Mouse (Mus musculus): ENCODE results near the gene Mepce. TPM values are rescaled to one million over a fixed set of nuclear protein-coding genes. Genes with fewer than 3 reads are reported as not detected.

Gene Mepce
- total RNA-seq, 4 experiments from 2014 or later, result 44.6 to 52.9 (median 48.3) TPM

GRCm38 (mm10) chr5:137788946-137789531 is 1.6 kb upstream of the Mepce start:
- DNase-seq (ENCODE audit: low spot score in 2 of 2), result no peak

GRCm38 (mm10) chr5:137788171-137788570 is 716 bp upstream of the Mepce start:
- no peak for DNase-seq (ENCODE audit: low spot score in 2 of 2)

- peak; percentile 99 for DNase-seq (ENCODE audit: low spot score in 2 of 2)
These were observed 1.1 kb downstream of the Mepce start for GRCm38 (mm10) chr5:137786109-137786942.

GRCm38 (mm10) chr5:137785164-137786031 is 2.1 kb downstream of the Mepce start:
- no peak for DNase-seq (ENCODE audit: low spot score in 2 of 2)

DNA sequence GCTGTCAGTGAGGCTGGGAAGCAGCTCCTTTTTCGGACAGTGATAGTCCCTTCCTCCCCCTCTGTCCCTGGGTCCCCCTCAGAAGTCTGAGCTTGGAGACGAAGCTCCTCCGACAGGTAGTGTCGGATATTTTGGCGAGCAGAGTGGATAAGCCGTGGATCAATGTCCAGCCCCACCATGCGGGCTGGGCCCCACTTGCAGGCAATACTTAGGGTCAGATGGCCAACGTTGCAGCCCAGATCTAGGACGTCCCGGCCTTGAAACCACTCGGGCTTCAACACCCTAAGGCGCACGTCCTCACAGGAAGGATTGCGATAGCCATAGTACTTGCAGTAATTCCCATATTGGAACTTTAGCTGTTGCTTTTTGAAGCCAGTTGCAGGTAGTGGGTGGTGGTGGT is 2.9 kb downstream of the Mepce start:
- DNase-seq (ENCODE audit: low spot score in 2 of 2), result no peak

DNA sequence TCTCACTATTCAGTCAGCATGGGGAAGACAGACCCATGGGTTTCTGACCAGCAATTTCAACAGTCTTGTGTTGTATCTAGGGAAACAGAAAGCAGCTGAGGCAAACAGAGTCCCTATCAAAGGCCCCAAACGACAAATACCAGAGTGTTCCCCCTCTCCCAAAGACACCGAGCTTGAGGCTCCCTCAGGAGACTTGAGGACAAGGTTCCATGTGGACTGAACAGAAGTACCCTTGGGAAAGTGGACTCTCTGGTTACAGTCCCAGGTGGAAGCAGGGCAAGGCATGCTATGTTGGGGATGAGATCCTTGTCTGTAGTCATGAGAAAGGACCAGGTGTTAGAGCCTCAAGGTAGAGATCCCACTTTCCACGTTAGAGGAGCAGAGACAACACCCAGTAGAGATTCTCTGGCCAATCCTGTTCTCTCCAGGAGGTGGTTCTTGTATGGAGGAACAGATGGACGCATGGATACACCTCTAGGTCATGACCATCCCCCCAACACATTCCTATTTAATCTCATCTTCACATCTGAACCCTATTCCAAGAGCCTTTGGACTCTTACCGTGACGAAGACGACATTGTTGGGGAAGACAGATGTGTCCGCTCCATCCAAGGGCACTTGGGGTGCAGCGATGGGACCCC is 3.4 kb downstream of the Mepce start:
- no peak for DNase-seq (ENCODE audit: low spot score in 2 of 2)

GRCm38 (mm10) chr5:137782776-137783522 is 4.5 kb downstream of the Mepce start:
- no peak for DNase-seq (ENCODE audit: low spot score in 2 of 2)

DNA sequence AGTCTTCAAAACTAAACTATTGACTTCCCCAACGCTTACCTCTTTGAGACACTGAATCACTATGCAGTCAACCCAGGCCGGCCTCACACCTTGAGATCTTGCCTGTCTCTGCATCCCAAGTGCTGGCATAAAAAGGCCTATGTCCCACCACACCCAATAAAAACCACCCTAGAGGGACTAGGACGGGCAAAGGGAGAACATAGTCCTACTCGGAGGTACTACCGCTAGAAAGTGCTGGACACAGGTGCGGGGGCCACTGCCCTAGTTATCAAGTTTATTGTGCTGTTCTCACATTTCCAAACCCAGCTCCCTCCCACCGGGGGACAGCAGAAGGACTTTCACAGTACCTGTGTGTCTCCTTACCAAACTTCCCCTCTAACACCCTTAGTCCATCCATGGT is 5.8 kb downstream of the Mepce start:
- no peak for DNase-seq (ENCODE audit: low spot score in 2 of 2)

- no peak for DNase-seq (ENCODE audit: low spot score in 2 of 2)
These were observed 8.2 kb downstream of the Mepce start for GRCm38 (mm10) chr5:137779053-137779933.

GRCm38 (mm10) chr5:137778635-137779034 is 8.8 kb downstream of the Mepce start, which contains the start of gene Ppp1r35:
Gene Ppp1r35 (plus strand): TSS chr5:137778849.
- peak; percentile 93 to 97 for DNase-seq (ENCODE audit: low spot score in 2 of 2)

- DNase-seq (ENCODE audit: low spot score in 2 of 2), result no peak
These were observed 10.1 kb downstream of the Mepce start for GRCm38 (mm10) chr5:137777267-137777845.

DNA sequence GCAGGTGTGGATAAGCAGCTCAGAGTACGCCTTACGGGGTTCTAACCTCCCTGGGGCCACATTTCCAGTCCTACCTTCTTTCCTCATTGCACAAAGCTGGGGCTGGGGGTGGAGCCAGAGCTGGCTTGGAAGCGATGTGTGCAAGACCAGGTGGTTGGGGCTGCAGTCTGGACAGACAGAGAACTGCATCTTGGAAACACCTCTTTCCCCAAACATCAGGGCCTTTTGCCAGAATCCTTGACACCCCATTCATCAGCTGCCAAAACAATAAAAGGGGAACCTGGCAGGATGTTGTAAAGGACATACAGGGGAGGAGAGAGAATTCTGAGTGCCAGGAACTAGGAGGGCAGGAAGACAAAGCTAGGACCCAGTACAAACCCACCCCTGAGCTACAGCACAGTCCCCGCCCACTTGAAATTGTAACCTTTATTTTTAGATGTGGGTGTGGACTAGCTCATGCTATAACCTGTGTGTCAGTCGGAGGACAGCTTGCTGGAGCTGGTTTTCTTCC is 11.0 kb downstream of the Mepce start:
- DNase-seq (ENCODE audit: low spot score in 2 of 2), result no peak

DNA sequence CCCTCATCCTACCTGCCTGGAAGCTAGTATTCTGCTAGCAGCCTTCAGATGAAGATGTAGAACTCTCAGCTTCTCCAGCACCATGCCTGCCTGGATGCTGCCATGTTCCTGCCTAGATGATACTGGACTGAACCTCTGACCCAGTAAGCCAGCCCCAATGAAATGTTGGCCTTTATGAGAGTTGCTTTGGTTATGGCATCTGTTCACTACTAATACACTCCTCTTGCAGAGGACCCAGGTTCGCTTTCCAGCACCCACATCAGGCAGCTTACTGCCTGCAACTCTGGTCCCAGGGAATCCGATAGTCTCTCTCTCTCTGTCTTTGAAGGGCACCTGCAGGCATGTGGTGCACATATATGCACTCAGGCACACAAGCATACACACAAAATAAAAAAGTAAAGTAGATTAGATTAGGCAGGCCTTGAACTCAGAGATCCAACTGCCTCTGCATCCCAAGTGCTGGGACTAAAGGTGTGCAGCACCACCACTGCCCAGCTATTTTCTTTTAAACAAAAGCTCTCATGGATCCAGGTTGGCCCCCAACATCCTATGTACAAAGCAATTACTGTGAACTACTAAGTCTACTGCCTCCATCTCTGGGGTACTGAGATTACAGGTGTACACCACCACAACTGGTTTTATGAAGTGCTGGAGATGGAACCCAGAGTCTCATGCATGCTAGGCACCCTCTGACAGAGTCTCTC is 11.7 kb downstream of the Mepce start:
- DNase-seq (ENCODE audit: low spot score in 2 of 2), result no peak

DNA sequence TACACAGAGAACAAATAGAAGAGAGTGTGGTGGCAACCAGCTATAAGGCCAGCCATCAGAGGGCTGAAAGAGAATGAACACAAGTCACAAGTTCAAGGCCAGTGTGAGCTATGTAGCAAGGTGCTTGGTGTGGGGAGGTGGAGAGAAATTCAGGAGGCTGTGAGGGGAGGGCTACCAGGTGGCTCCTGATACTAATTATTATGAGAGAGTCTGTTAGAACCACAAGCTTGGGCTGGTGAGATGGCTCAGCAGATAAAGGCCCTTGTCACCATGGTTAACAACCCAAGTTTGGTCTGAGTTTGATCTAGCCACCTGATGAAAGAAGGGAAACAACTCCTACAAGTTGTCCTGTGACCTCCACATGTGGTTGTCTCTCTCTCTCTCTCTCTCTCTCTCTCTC is 14.7 kb downstream of the Mepce start:
- DNase-seq (ENCODE audit: low spot score in 2 of 2), result no peak

- no peak for DNase-seq (ENCODE audit: low spot score in 2 of 2)
These were observed 16.7 kb downstream of the Mepce start for GRCm38 (mm10) chr5:137770709-137771108.

DNA sequence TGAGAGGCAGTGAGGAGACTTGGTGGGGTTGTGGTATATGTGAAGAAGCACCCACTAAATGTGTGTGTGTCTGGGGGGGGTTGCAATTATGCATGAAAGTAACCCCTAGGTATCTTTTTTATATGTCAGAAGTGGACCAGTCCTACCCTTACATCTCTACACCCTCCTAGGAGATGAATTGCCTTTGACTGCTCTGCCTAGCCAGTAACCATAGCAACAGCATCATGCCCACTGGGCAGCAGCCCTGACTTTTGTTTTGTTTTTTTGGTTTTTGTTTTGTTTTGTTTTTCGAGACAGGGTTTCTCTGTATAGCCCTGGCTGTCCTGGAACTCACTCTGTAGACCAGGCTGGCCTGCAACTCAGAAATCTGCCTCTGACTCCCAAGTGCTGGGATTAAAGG is 19.0 kb downstream of the Mepce start:
- no peak for DNase-seq (ENCODE audit: low spot score in 2 of 2)

- no peak for DNase-seq (ENCODE audit: low spot score in 2 of 2)
These were observed 21.2 kb downstream of the Mepce start for GRCm38 (mm10) chr5:137766270-137766669.

- no peak for DNase-seq (ENCODE audit: low spot score in 2 of 2)
These were observed 22.7 kb downstream of the Mepce start for GRCm38 (mm10) chr5:137764609-137765340.
